Mouse (Mus musculus): ENCODE measurements around the gene Hpn.

Gene Hpn

DNA sequence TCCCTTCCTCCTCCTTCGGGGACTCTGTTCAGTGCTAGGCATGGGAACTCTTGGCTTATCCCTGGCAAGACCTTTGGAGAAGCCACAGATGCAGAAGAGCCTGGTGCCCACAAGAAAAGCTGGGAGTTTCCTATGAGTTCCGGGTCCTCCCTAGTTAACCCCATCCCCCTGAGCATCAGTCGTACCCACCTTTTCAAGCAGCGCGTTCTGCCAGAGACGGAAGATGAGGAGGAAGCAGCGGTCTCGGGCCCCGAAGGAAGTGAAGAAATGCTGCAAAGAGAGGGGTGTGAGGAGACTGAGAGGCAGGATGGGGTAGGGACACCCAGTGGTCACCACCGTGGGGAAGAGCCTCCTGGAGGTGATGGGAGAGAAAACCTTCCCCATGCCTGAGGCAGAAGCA lies 25.9 kb upstream of the Hpn start:
- no peak for DNase-seq (ENCODE audit: low spot score in 2 of 2)

GRCm38 (mm10) chr7:31140302-31140701 lies 25.2 kb upstream of the Hpn start:
- no peak for DNase-seq (ENCODE audit: low spot score in 2 of 2)

DNA sequence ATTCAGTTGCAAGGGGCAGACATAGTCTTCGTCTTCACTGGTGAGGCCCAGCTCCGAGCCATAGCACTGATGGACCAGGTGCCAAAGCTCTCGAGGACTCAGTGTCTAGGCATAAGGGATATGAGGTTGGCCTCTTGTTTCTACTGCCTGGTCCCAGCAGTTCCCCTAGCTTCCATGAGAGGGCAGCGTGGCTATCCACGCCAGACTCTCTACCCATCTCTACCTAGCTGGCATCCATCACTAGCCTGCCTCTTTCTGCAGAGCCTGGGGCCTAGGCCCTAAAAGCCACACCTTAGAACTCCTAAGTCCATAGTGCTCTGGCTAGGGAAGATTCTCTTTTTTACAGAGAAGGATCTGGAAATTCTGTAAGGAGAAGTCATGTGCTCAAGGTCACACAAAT lies 24.7 kb upstream of the Hpn start:
- peak; percentile 59 to 61 for DNase-seq (ENCODE audit: low spot score in 2 of 2)

DNA sequence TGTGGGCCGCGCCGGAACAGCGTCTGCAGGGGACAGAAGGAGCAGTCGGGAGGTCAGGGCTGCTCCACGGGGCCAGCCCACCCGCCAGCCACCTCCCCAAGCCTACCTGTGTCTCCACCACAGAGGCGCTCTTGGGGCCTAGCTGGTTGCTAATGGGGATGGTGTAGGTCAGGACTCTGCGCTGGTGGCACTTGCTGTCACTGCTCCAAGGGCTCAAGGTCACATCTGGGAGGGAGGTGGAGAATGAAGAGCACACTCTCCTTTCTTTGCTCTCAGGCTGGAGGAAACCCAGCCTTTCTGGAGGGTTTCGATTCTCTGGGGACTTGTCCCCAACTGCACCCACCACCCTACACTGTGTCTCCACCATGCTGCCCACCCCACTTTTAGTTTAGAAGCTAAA lies 20.6 kb upstream of the Hpn start:
- no peak for DNase-seq (ENCODE audit: low spot score in 2 of 2)

GRCm38 (mm10) chr7:31131866-31132265 lies 16.8 kb upstream of the Hpn start:
- no peak for DNase-seq (ENCODE audit: low spot score in 2 of 2)

DNA sequence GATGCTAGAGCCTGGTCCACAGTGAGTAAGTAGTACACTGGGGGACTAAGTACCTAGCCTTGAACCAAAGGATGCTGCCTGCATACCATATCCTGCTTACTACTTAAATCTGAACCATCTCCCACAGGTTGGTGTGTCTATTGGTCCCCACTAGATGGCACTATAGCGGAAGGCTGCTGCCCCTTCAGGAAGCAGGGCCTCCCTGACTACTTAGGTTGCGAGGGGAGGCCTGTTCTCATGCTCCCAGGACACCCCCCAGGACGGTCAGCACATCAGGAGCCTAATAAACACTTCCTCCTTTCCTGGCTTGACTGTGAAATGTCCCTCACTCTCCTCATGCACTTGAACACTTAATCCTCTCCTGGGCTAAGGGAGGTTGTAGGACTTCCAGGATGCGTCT lies 15.8 kb upstream of the Hpn start:
- DNase-seq (ENCODE audit: low spot score in 2 of 2) = peak; percentile 59 to 61

DNA sequence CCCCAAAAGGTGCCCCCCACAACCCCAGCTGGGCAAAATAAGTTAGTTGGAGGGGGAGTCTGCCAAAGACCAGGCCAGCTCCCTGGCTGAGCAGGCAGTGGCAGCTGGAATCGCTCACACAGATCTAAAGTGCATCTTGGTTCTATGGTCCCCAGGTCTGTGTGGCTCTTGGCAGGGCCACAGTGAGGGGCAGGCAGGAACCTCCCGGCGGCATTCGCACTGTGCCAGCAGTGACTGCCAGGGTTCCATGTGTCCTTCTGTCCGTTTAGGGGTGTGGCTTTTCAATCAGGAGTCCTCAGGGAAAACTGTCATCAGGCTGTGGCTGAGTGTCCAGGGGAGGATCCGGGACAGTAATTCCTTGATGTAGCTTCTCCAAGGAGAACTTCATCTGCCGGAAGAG lies 15.1 kb upstream of the Hpn start:
- no peak for DNase-seq (ENCODE audit: low spot score in 2 of 2)

- no peak for DNase-seq (ENCODE audit: low spot score in 2 of 2)
These were observed 13.1 kb upstream of the Hpn start for GRCm38 (mm10) chr7:31128157-31128705.

GRCm38 (mm10) chr7:31126851-31127724 lies 12.0 kb upstream of the Hpn start, which contains the start of gene Scn1b:
Gene Scn1b, minus strand, starts transcription at chr7:31127003.
- no peak for DNase-seq (ENCODE audit: low spot score in 2 of 2)

GRCm38 (mm10) chr7:31126211-31126751 lies 11.2 kb upstream of the Hpn start:
- DNase-seq (ENCODE audit: low spot score in 2 of 2) = no peak

GRCm38 (mm10) chr7:31125116-31125515 lies 10.0 kb upstream of the Hpn start:
- DNase-seq (ENCODE audit: low spot score in 2 of 2) = no peak

GRCm38 (mm10) chr7:31124381-31124780 lies 9.3 kb upstream of the Hpn start:
- DNase-seq (ENCODE audit: low spot score in 2 of 2) = no peak

DNA sequence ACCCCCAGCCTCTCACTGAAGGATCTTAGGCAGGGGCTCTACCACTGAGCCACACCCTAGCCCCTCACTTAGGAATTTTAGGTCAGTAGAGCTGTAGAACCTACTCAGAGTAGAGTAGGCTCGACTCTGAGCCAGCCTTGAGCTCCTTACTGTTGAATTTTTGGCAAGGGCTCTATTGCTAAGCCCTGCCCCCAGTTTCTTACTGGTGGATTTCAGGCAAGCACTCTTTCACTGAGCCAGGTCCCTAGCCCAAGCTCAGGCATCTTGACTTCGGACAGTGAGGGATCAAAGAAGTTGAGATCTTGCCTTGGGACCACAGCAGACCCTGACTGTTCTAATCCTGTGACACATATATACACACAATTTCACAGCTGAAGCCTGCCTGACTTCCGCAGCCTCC lies 8.6 kb upstream of the Hpn start:
- DNase-seq (ENCODE audit: low spot score in 2 of 2) = no peak

DNA sequence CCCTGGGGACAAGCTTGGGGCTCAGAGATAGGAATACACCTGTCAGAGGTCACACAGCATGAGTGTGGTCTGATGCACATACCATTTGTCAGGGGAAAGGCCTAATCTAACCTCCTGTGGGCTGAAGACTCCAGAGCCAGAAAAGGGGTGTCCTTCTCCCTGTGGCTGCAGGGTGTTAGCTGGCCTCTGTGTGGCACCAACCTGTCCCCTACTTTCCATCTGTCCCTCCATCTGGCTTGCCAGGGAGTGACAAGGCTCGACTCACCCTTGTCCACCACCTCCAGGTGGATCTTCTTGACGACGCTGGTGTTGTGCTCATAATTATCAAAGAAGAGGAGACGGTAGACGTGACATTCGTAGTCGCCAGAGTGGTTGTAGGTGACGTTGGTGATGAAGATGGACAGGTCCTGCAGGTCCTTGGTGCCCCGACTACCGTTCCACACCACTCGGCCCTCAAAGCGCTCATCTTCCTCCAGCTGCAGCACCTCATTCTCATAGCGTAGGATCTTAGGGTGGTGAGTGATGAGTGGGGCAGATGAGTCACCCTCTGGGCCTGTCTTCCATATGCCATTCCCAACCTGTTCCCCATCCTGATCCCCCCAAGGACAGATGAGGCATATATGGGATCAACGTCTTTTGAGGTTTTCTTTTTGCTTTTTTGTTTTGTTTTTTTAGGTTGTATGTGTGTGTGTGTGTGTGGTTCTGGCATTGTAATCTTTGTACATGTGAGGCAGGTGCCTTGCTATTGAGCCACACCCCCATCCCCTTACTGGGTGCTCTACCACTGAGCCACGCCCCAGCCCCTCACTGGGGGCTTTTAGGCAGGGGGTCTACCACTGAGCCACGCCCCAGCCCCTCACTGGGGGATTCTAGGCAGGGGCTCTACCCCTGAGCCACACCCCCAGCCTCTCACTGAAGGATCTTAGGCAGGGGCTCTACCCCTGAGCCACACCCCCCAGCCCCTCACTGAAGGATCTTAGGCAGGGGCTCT lies 7.8 kb upstream of the Hpn start:
- DNase-seq (ENCODE audit: low spot score in 2 of 2) = no peak

- DNase-seq (ENCODE audit: low spot score in 2 of 2) = no peak
These were observed 4.5 kb upstream of the Hpn start for GRCm38 (mm10) chr7:31119556-31119955.

- DNase-seq (ENCODE audit: low spot score in 2 of 2) = no peak
These were observed 3.4 kb upstream of the Hpn start for GRCm38 (mm10) chr7:31118486-31118885.

- DNase-seq (ENCODE audit: low spot score in 2 of 2) = no peak
These were observed 2.4 kb upstream of the Hpn start for GRCm38 (mm10) chr7:31117465-31117864.

- no peak for DNase-seq (ENCODE audit: low spot score in 2 of 2)
These were observed 1.6 kb upstream of the Hpn start for GRCm38 (mm10) chr7:31116721-31117145.

DNA sequence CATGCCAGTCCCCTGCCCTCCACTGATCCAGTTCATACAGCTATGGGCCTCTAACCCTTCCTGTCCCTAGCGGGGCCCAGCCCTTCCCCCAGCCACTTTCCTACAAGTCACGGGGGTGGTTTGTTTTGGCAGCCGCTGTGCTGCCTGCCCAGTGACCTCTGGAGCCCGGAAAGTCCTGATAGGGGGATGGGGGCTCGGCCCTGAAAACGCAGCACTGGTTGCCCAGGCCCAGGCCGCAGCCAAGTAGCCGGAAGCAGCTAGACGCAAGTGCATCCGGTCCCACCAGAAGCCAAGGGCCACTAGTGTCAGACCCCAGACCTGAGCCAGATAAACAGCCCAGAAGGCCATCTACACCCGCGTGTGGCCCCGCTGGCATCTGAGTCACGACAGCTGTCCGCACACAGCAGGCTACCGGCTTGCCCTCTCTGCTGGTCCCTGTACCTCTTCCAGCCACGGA lies 525 bp upstream of the Hpn start:
- DNase-seq (ENCODE audit: low spot score in 2 of 2) = peak; percentile 42 to 53

GRCm38 (mm10) chr7:31114646-31115045 lies 444 bp downstream of the Hpn start:
- DNase-seq (ENCODE audit: low spot score in 2 of 2) = no peak

GRCm38 (mm10) chr7:31113800-31114199 lies 1.3 kb downstream of the Hpn start:
- DNase-seq (ENCODE audit: low spot score in 2 of 2) = no peak

- DNase-seq (ENCODE audit: low spot score in 2 of 2) = no peak
These were observed 3.1 kb downstream of the Hpn start for GRCm38 (mm10) chr7:31112036-31112435.
